9 mouse cellular contexts compared by ENCODE assay signal in the genomic region with DNA sequence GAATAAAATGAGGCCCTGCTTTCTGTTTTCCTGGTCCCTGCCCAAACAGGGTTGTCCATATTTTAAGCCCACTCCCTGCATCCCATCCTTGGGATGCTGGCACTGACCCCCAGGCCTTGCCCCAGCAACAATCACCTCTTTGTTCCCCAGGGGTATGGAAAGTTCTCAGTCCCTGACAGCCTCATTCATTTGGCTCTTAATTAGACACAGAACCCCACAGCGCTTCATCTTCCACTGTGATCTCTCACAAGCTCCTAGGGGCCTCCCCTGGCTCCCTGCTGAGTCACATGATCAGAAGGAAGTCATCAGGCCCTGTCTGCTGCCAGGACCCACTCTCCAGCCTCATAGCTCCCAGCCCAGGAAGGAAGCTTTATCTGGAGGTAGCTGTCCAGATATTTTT.
A peak's percentile ranks its signal among the peaks of the same experiment; 100 is the strongest.
DNase-seq lines count a peak whose midpoint lies in the region; ATAC-seq and TF ChIP-seq lines count a peak whose summit lies in the region.
"Had no signal": no experiment of that assay in that cellular context is flagged by ENCODE, and none has a peak within 500 bp of the region (broad histone marks: within the 10 kb centered on the region; RNA-seq: fewer than 3 reads in every experiment).

No protein-coding gene starts in this region.

- H3K36me3 ChIP-seq in heart, embryonic 13.5 days = no peaks in the 10 kb centered on the region
- no peaks in the 10 kb centered on the region for H3K36me3 ChIP-seq in forebrain, embryonic 11.5 days (ENCODE audit: control insufficient read depth, insufficient read depth, low read length)
- no peaks in the 10 kb centered on the region for H3K36me3 ChIP-seq in midbrain, embryonic 10.5 days
- H3K36me3 ChIP-seq: limb, embryonic 15.5 days had no signal

- H3K4me3 ChIP-seq in heart, embryonic 13.5 days = no peak overlapping the region
- no peak overlapping the region for H3K4me3 ChIP-seq in forebrain, embryonic 11.5 days (ENCODE audit: low read depth, low read length)
- H3K4me3 ChIP-seq in midbrain, embryonic 10.5 days = no peak overlapping the region
- H3K4me3 ChIP-seq: limb, embryonic 15.5 days had no signal

- peak overlapping the region; percentile 20; the same call in 1 of the 2 replicates for H3K27ac ChIP-seq in heart, embryonic 13.5 days (replicated peaks)
- peak overlapping the region; percentile 52 for H3K27ac ChIP-seq in forebrain, embryonic 11.5 days (ENCODE audit: low read depth, low read length)
- H3K27ac ChIP-seq in midbrain, embryonic 10.5 days (replicated peaks) = peak overlapping the region; percentile 64
- H3K27ac ChIP-seq: limb, embryonic 15.5 days had no signal

- DNase-seq in heart, postnatal 25 days (ENCODE audit: low spot score) = no peak
- peak; percentile 6 for DNase-seq in Patski (ENCODE audit: low read depth, low spot score)
- peak; percentile 74 for DNase-seq in forebrain, embryonic 11.5 days (ENCODE audit: low spot score)
- no peak for DNase-seq in midbrain, embryonic 10.5 days (ENCODE audit: low spot score)
- DNase-seq in natural killer cell, adult 2 months (ENCODE audit: low spot score in 2 of 2) = no peak
- DNase-seq in spleen, adult 18-20 months = no peak

- intact Hi-C loops in heart, postnatal 25 days (cut with DNase I) = no loop called here

- 50% methylated on average over 1 of the region's 1 CpGs for WGBS in heart, embryonic 13.5 days
- 6% methylated on average over 1 of the region's 1 CpGs for WGBS in forebrain, embryonic 11.5 days
- 42% methylated on average over 1 of the region's 1 CpGs for WGBS in midbrain, embryonic 10.5 days

- in situ Hi-C loops in Patski (cut with MboI; ENCODE audit: low pct_unique_long_range_greater_than_20kb) = no loop called here

- H3K4me2 ChIP-seq in heart, embryonic 13.5 days = no peak overlapping the region
- no peak overlapping the region for H3K4me2 ChIP-seq in forebrain, embryonic 11.5 days (ENCODE audit: low read depth, low read length, severe bottlenecking)
- H3K4me2 ChIP-seq: limb, embryonic 15.5 days had no signal

- no peak for ATAC-seq in heart, embryonic 13.5 days (ENCODE audit: extremely low read depth, insufficient number of reproducible peaks, low FRiP score, low TSS enrichment)
- ATAC-seq in Patski = no peak
- peak; percentile 72 for ATAC-seq in forebrain, embryonic 11.5 days (replicated peaks; ENCODE audit: low FRiP score)
- ATAC-seq in megakaryocyte-erythroid progenitor cell, adult 5-6 weeks (replicated peaks; ENCODE audit: low FRiP score, low TSS enrichment, poor library complexity, severe bottlenecking) = no peak

- no peaks in the 10 kb centered on the region for H3K27me3 ChIP-seq in heart, embryonic 13.5 days (replicated peaks)
- H3K27me3 ChIP-seq in Patski = peaks cover 18% of the 10 kb centered on the region
- no peaks in the 10 kb centered on the region for H3K27me3 ChIP-seq in forebrain, embryonic 11.5 days (ENCODE audit: control insufficient read depth, insufficient read depth, low read length)
- no peaks in the 10 kb centered on the region for H3K27me3 ChIP-seq in midbrain, embryonic 10.5 days (ENCODE audit: low read depth, poor library complexity, severe bottlenecking)
- H3K27me3 ChIP-seq: limb, embryonic 15.5 days had no signal

- no peak for TF ChIP-seq CTCF in Patski (IDR thresholded peaks at IDR 0.05)

- no peaks in the 10 kb centered on the region for H3K9me3 ChIP-seq in heart, embryonic 13.5 days
- no peaks in the 10 kb centered on the region for H3K9me3 ChIP-seq in forebrain, embryonic 11.5 days (ENCODE audit: control insufficient read depth, low read length)
- H3K9me3 ChIP-seq in midbrain, embryonic 10.5 days (replicated peaks) = no peaks in the 10 kb centered on the region
- H3K9me3 ChIP-seq: limb, embryonic 15.5 days had no signal

- CTCF ChIA-PET in Patski (lab: Charles Lee) = interaction anchor here (1.0 kb wide), 1 partner anchor 33 kb away, joined by 3 read pairs; no protein-coding TSS in a partner anchor

- no peak overlapping the region for H3K9ac ChIP-seq in heart, embryonic 13.5 days
- no peak overlapping the region for H3K9ac ChIP-seq in forebrain, embryonic 11.5 days (ENCODE audit: low read length)
- H3K9ac ChIP-seq: limb, embryonic 15.5 days had no signal

- POLR2A ChIA-PET in Patski (lab: Charles Lee) = no interaction called here

- peaks cover 12% of the 10 kb centered on the region for H3K4me1 ChIP-seq in heart, embryonic 13.5 days
- H3K4me1 ChIP-seq in forebrain, embryonic 11.5 days (replicated peaks; ENCODE audit: control insufficient read depth, insufficient read depth, low read length) = peaks cover 12% of the 10 kb centered on the region; the same call in 1 of the 2 replicates
- peaks cover 21% of the 10 kb centered on the region for H3K4me1 ChIP-seq in midbrain, embryonic 10.5 days

Comparison
In these comparisons a context has a peak if more than half of its experiments do, and no peak if none do; other contexts are left out.
1. DNase-seq: peak in Patski (single experiment) and forebrain, embryonic 11.5 days (single experiment); none in heart, postnatal 25 days (single experiment), midbrain, embryonic 10.5 days (single experiment), natural killer cell, adult 2 months (0 of 2) and spleen, adult 18-20 months (0 of 2).
2. Peak in every context shown above with its lines, with median percentiles within 50 percentile points of each other: H3K27ac ChIP-seq.